Comparison of ENCODE assay signal across 12 mouse cellular contexts in genomic region chr5:36526274-36526673, GRCm38 (mm10). TPM values are rescaled to one million over a fixed set of nuclear protein-coding genes. Genes with fewer than 3 reads are reported as not detected.
DNase-seq lines count a peak whose midpoint lies in the region; ATAC-seq and TF ChIP-seq lines count a peak whose summit lies in the region.
"Had no signal": no experiment of that assay in that cellular context is flagged by ENCODE, and none has a peak within 500 bp of the region (broad histone marks: within the 10 kb centered on the region; RNA-seq: fewer than 3 reads in every experiment).

No protein-coding gene starts in this region.

- H3K36me3 ChIP-seq in intestine, postnatal 0 days (ENCODE audit: control insufficient read depth, insufficient read depth) = peaks cover 26% of the 10 kb centered on the region; the same call in 1 of the 2 replicates
- H3K36me3 ChIP-seq in intestine, embryonic 15.5 days = no peaks in the 10 kb centered on the region
- peaks cover 2% of the 10 kb centered on the region for H3K36me3 ChIP-seq in splenic B cell, adult 2 months (ENCODE audit: control insufficient read depth, insufficient read depth, low read length, poor library complexity, severe bottlenecking)

- H3K4me2 ChIP-seq in intestine, postnatal 0 days (replicated peaks; ENCODE audit: low read depth) = no peak overlapping the region
- H3K4me2 ChIP-seq in intestine, embryonic 15.5 days (replicated peaks) = no peak overlapping the region
- H3K4me2 ChIP-seq: heart, embryonic 13.5 days; limb, embryonic 12.5 days had no signal

- H3K4me1 ChIP-seq in intestine, postnatal 0 days (replicated peaks; ENCODE audit: control insufficient read depth, insufficient read depth, low read length) = peaks cover 12% of the 10 kb centered on the region; the same call in 1 of the 2 replicates
- H3K4me1 ChIP-seq in intestine, embryonic 15.5 days (replicated peaks) = peaks cover 13% of the 10 kb centered on the region

- peak; percentile 18 for DNase-seq in retina, embryonic 14.5 days (ENCODE audit: low spot score)
- no peak for DNase-seq in retina, postnatal 1 day
- DNase-seq in adipocyte (ENCODE audit: low spot score) = peak; percentile 70
- peak; percentile 65 for DNase-seq in splenic B cell, adult 2 months (ENCODE audit: low read depth, low spot score)
- DNase-seq in thymus, adult 18-20 months = no peak
- DNase-seq: cerebellum, adult 9-11 months; thymus, postnatal 14 days had no signal

- H3K9me3 ChIP-seq in intestine, postnatal 0 days (ENCODE audit: control insufficient read depth) = no peaks in the 10 kb centered on the region
- H3K9me3 ChIP-seq in intestine, embryonic 15.5 days = no peaks in the 10 kb centered on the region
- H3K9me3 ChIP-seq: heart, embryonic 13.5 days; limb, embryonic 12.5 days had no signal

- 0 out of 2 replicates have a peak overlapping the region, but pooled peaks have one; percentile 2 for H3K27ac ChIP-seq in intestine, postnatal 0 days (ENCODE audit: low read depth, low read length)
- H3K27ac ChIP-seq in intestine, embryonic 15.5 days = no peak overlapping the region
- H3K27ac ChIP-seq: heart, embryonic 13.5 days; limb, embryonic 12.5 days had no signal

- H3K4me3 ChIP-seq in intestine, postnatal 0 days (ENCODE audit: low read depth, low read length) = no peak overlapping the region
- no peak overlapping the region for H3K4me3 ChIP-seq in intestine, embryonic 15.5 days (replicated peaks)
- H3K4me3 ChIP-seq: heart, embryonic 13.5 days; limb, embryonic 12.5 days had no signal

- 79% methylated on average over 5 of the region's 5 CpGs for WGBS in intestine, postnatal 0 days
- 83% methylated on average over 5 of the region's 5 CpGs for WGBS in intestine, embryonic 15.5 days

- TF ChIP-seq CTCF in intestine, postnatal 0 days (IDR thresholded peaks at IDR 0.05; ENCODE audit: low read depth) = peak; percentile 73

- no peaks in the 10 kb centered on the region for H3K27me3 ChIP-seq in intestine, postnatal 0 days (replicated peaks; ENCODE audit: control insufficient read depth, insufficient read depth, low read length)
- H3K27me3 ChIP-seq in intestine, embryonic 15.5 days (replicated peaks) = no peaks in the 10 kb centered on the region
- H3K27me3 ChIP-seq in splenic B cell, adult 2 months (ENCODE audit: control insufficient read depth, insufficient read depth, low read length, poor library complexity, severe bottlenecking) = no peaks in the 10 kb centered on the region
- H3K27me3 ChIP-seq: heart, embryonic 13.5 days; limb, embryonic 12.5 days had no signal

- no peak for ATAC-seq in intestine, postnatal 0 days
- ATAC-seq in intestine, embryonic 15.5 days = no peak
- ATAC-seq: midbrain, embryonic 16.5 days had no signal

- H3K9ac ChIP-seq in intestine, postnatal 0 days (ENCODE audit: low read depth, low read length) = no peak overlapping the region
- no peak overlapping the region for H3K9ac ChIP-seq in intestine, embryonic 15.5 days
- H3K9ac ChIP-seq: heart, embryonic 13.5 days; limb, embryonic 12.5 days had no signal

RNA-seq across cellular contexts. Expression of gene Ccdc96, which starts 41.9 kb away (rescaled TPM):
- polyA plus RNA-seq in intestine, postnatal 0 days (2015; fragmentation: Nextera tagmentation; extraction: Ambion mirVana) = 0.20 and 0.22 TPM in 2 replicates
- 0.19 and 0.33 TPM in 2 replicates for polyA plus RNA-seq in intestine, embryonic 15.5 days (2015; fragmentation: Nextera tagmentation; extraction: Ambion mirVana)

RNA-seq across cellular contexts. Expression of gene Tada2b, which starts 42.2 kb away (rescaled TPM):
- 2.0 and 2.3 TPM in 2 replicates for polyA plus RNA-seq in intestine, postnatal 0 days (2015; fragmentation: Nextera tagmentation; extraction: Ambion mirVana)
- polyA plus RNA-seq in intestine, embryonic 15.5 days (2015; fragmentation: Nextera tagmentation; extraction: Ambion mirVana) = 1.8 and 1.9 TPM in 2 replicates

Comparison
In these comparisons a context has a peak if more than half of its experiments do, and no peak if none do; other contexts are left out.
1. DNase-seq: peak in retina, embryonic 14.5 days (single experiment), adipocyte (single experiment) and splenic B cell, adult 2 months (single experiment); none in retina, postnatal 1 day (single experiment) and thymus, adult 18-20 months (0 of 2).